Mouse (Mus musculus): ENCODE measurements at regions not wholly inside any gene's neighbourhood (a gene's known extent, or its start where the extent isn't known, plus 50 kb on each side); places are given as distances from the start of the nearest gene placed in this dataset.

GRCm38 (mm10) chr7:83060733-83061132 is 193.6 kb downstream of the Mex3b start:
- Histone ChIP-seq H3K27ac (replicated peaks) (no peak overlapping the region), H3K9ac (replicated peaks) (no peak overlapping the region)

DNA sequence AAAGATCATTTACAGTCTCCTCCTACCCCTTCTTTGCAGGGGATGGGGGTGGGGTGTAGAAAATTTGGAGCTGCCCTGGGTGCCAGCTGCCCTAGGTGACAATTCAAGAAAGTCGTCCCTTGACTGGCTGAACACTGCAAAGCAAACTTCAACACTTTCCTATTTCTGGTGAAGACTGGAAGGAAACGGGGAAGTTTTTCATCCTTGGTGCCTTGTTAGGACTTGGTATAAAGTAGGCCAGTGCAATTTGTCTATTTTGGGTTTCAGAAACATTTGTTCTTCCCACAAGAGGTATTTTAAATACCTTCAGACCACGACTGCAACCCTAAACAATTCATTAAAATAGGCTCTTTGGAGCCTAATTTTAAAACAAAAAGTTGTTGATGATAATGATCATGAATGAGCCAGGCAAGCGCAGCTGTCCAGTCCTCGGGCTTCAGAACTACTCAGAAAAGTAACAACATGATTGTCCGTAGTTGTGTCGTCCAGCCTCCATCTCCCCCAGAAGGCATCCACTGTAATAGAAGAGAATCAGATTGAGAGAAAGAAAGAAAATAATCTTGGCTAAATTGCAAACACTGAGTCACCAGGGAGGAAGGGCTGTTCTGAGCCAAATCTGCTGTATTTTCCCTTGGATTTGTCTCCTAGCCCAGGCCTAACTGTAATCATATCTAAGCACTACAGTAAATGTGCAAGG is 194.2 kb downstream of the Mex3b start:
- no peak overlapping the region for H3K4me3 ChIP-seq (replicated peaks)
- H3K36me3 ChIP-seq = no peaks in the 10 kb centered on the region
- no peaks in the 10 kb centered on the region for H3K4me1 ChIP-seq
- no peak overlapping the region for H3K27ac ChIP-seq (replicated peaks)
- WGBS = 62% methylated on average over 7 of the region's 7 CpGs
- no peak for ATAC-seq (ENCODE audit: low FRiP score)
- H3K9me3 ChIP-seq (replicated peaks) = no peaks in the 10 kb centered on the region
- H3K9ac ChIP-seq (replicated peaks) = no peak overlapping the region
- H3K4me2 ChIP-seq = no peak overlapping the region
- H3K27me3 ChIP-seq (replicated peaks) = no peaks in the 10 kb centered on the region

More at GRCm38 (mm10) chr7:83060733-83061132, 193.6 kb downstream of the Mex3b start:
- Histone ChIP-seq H3K9me3 (replicated peaks) (no peaks in the 10 kb centered on the region), H3K4me1 (no peaks in the 10 kb centered on the region), H3K4me3 (replicated peaks) (no peak overlapping the region), H3K36me3 (no peaks in the 10 kb centered on the region), H3K27me3 (replicated peaks) (no peaks in the 10 kb centered on the region), H3K4me2 (no peak overlapping the region)
- ATAC-seq (ENCODE audit: low FRiP score) = no peak
- 8% methylated on average over 5 of the region's 5 CpGs for WGBS

GRCm38 (mm10) chr7:83061894-83062477 is 194.9 kb downstream of the Mex3b start:
- Histone ChIP-seq H3K27ac (replicated peaks) (no peak overlapping the region), H3K4me2 (no peak overlapping the region), H3K27me3 (replicated peaks) (no peaks in the 10 kb centered on the region), H3K9ac (replicated peaks) (no peak overlapping the region), H3K36me3 (no peaks in the 10 kb centered on the region), H3K4me1 (no peaks in the 10 kb centered on the region), H3K9me3 (replicated peaks) (no peaks in the 10 kb centered on the region), H3K4me3 (replicated peaks) (no peak overlapping the region)
- no peak for ATAC-seq (ENCODE audit: low FRiP score)
- WGBS = 95% methylated on average over 6 of the region's 6 CpGs

DNA sequence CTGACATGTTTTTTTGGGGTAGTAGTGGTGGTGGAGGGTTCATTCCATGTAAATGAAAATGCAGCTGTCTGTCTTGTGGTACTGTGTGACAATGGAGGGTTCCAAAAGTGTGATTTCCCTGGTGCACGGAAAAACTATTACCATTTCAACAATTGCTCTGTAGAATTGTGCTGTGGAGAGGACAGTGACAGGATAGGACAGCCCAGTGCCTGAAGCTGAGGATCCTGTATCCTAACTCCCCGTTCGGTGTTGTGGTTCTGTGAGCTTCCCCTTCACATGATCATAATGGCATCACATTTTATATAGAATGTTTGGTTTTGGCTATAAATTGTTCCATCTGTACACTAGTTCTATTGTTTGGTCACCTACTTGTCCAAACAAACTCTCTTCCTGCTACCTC is 196.4 kb downstream of the Mex3b start:
- Histone ChIP-seq H3K36me3 (no peaks in the 10 kb centered on the region), H3K27ac (replicated peaks) (no peak overlapping the region), H3K9ac (replicated peaks) (no peak overlapping the region), H3K9me3 (replicated peaks) (no peaks in the 10 kb centered on the region), H3K27me3 (replicated peaks) (no peaks in the 10 kb centered on the region), H3K4me3 (replicated peaks) (no peak overlapping the region), H3K4me1 (no peaks in the 10 kb centered on the region), H3K4me2 (no peak overlapping the region)
- ATAC-seq (ENCODE audit: low FRiP score) = no peak
- WGBS = 89% methylated on average over 3 of the region's 3 CpGs

GRCm38 (mm10) chr7:83065341-83065740 is 198.2 kb downstream of the Mex3b start:
- ATAC-seq (ENCODE audit: low FRiP score) = no peak
- H3K4me3 ChIP-seq (replicated peaks) = no peak overlapping the region
- H3K9me3 ChIP-seq (replicated peaks) = no peaks in the 10 kb centered on the region
- no peak overlapping the region for H3K4me2 ChIP-seq
- H3K27ac ChIP-seq (replicated peaks) = no peak overlapping the region
- 89% methylated on average over 3 of the region's 3 CpGs for WGBS
- H3K27me3 ChIP-seq (replicated peaks) = no peaks in the 10 kb centered on the region
- no peak overlapping the region for H3K9ac ChIP-seq (replicated peaks)
- H3K4me1 ChIP-seq = no peaks in the 10 kb centered on the region
- H3K36me3 ChIP-seq = no peaks in the 10 kb centered on the region

DNA sequence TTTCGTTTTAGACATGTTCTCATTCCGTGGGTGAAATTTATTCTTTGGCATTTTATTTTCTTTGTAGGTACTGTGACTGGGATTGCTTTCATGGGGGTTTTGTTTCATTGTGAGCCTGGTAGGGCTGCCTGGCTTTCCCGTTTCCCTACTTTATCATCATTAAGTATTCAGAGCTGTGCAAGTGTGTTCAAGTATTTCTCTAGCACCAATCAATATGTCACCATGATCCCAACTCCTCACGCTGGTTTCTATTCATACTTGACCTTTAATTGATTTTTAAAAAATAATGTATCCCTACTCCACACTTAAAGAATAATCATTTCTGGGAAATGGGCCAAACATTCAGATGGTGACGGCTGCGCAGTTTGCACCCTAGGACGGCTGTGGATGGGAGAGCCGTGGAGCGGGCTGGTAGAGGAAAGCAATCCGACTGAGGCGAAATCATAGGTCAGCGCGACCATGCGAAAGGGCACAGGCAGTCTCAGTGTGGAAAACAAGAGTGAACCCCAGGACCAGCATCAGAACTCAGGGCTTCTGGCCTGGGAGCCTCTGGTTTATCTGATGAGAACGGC is 207.4 kb downstream of the Mex3b start:
- peaks cover 20% of the 10 kb centered on the region for H3K4me1 ChIP-seq
- H3K27ac ChIP-seq (replicated peaks) = no peak overlapping the region
- H3K27me3 ChIP-seq (replicated peaks) = no peaks in the 10 kb centered on the region
- H3K4me3 ChIP-seq (replicated peaks) = no peak overlapping the region
- H3K9ac ChIP-seq (replicated peaks) = no peak overlapping the region
- H3K4me2 ChIP-seq = peak overlapping the region; percentile 20; the same call in 1 of the 2 replicates
- no peaks in the 10 kb centered on the region for H3K9me3 ChIP-seq (replicated peaks)
- ATAC-seq (ENCODE audit: low FRiP score) = no peak
- 60% methylated on average over 15 of the region's 15 CpGs for WGBS
- no peaks in the 10 kb centered on the region for H3K36me3 ChIP-seq

DNA sequence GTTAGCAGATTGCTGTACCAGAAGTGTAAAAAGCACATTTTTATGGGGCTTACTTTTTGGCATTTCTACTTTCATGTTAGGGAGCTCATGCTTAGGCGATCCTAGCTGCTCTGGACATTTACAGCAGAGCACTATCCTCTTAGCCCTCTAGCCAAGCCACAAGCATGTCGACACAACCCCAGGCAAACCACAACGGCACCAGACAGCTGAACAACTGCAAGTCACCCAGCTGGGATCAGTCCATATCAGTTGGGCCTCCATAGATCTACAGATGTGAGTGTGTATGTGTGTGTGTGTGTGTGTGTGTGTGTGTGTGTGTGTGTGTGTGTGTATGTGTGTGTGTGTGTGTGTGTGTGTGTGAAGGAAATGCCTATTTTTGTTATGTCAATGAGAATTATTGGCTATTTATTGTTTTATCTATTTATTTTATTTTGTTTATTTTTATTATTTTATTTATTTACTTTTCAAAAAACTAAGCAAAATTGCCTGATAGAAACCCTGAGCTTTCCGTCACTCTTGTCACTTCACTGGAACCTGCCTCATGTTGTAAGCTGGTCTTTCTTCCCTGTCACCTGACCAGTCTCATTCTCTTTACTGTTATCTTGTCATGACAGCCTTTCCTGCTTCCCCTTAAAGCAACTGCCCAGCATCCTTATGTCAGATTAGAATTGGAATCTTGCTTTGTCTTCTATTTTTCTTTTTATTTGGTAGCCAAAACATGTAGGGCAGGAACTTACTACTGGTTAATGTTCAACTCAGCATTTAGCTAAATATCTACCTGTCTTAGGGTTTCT is 208.2 kb downstream of the Mex3b start:
- no peaks in the 10 kb centered on the region for H3K36me3 ChIP-seq
- H3K4me3 ChIP-seq (replicated peaks) = no peak overlapping the region
- H3K9ac ChIP-seq (replicated peaks) = no peak overlapping the region
- no peaks in the 10 kb centered on the region for H3K27me3 ChIP-seq (replicated peaks)
- no peak overlapping the region for H3K27ac ChIP-seq (replicated peaks)
- peaks cover 20% of the 10 kb centered on the region for H3K4me1 ChIP-seq
- no peak overlapping the region for H3K4me2 ChIP-seq
- ATAC-seq (ENCODE audit: low FRiP score) = no peak
- WGBS = 76% methylated on average over 4 of the region's 4 CpGs
- H3K9me3 ChIP-seq (replicated peaks) = no peaks in the 10 kb centered on the region

GRCm38 (mm10) chr7:83077035-83077918 is 210.1 kb downstream of the Mex3b start:
- H3K27ac ChIP-seq (replicated peaks) = peak overlapping the region; percentile 52
- WGBS = 16% methylated on average over 11 of the region's 11 CpGs

DNA sequence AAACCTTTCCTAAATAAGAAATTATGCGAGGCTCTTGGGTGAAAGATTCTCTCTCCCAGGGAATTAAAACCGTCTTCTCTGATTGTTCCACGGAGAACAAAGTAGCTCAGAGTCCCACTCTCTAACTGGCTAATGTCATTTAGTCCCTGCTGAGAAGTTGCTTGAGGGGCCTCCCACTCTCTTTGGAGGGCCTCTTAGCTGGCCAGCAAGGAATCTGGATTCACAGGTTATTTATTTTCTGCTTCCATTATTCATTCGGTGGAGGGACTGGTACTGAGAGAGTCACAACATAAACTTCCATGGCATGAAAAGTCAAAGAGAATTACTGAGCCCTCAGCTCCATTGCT is 210.8 kb downstream of the Mex3b start:
- peak overlapping the region; percentile 52 for H3K27ac ChIP-seq (replicated peaks)
- H3K4me1 ChIP-seq = peaks cover 20% of the 10 kb centered on the region
- H3K9me3 ChIP-seq (replicated peaks) = no peaks in the 10 kb centered on the region
- no peaks in the 10 kb centered on the region for H3K36me3 ChIP-seq
- no peaks in the 10 kb centered on the region for H3K27me3 ChIP-seq (replicated peaks)
- ATAC-seq (ENCODE audit: low FRiP score) = peak; percentile 22; the same call in 1 of the 2 replicates
- no peak overlapping the region for H3K4me3 ChIP-seq (replicated peaks)
- WGBS = 9% methylated on average over 4 of the region's 4 CpGs
- H3K9ac ChIP-seq (replicated peaks) = no peak overlapping the region
- 0 out of 2 replicates have a peak overlapping the region, but pooled peaks have one; percentile 26 for H3K4me2 ChIP-seq

More at GRCm38 (mm10) chr7:83077035-83077918, 210.1 kb downstream of the Mex3b start:
- peaks cover 20% of the 10 kb centered on the region for H3K4me1 ChIP-seq
- no peaks in the 10 kb centered on the region for H3K36me3 ChIP-seq
- H3K4me3 ChIP-seq (replicated peaks) = no peak overlapping the region
- H3K4me2 ChIP-seq = peak overlapping the region; percentile 26; the same call in 1 of the 2 replicates
- ATAC-seq (ENCODE audit: low FRiP score) = peak; percentile 63
- no peaks in the 10 kb centered on the region for H3K9me3 ChIP-seq (replicated peaks)
- no peaks in the 10 kb centered on the region for H3K27me3 ChIP-seq (replicated peaks)
- H3K9ac ChIP-seq (replicated peaks) = no peak overlapping the region

- H3K4me2 ChIP-seq = no peak overlapping the region
- no peaks in the 10 kb centered on the region for H3K36me3 ChIP-seq
- no peaks in the 10 kb centered on the region for H3K9me3 ChIP-seq (replicated peaks)
- peaks cover 20% of the 10 kb centered on the region for H3K4me1 ChIP-seq
- no peak overlapping the region for H3K9ac ChIP-seq (replicated peaks)
- H3K27ac ChIP-seq (replicated peaks) = no peak overlapping the region
- no peaks in the 10 kb centered on the region for H3K27me3 ChIP-seq (replicated peaks)
- ATAC-seq (ENCODE audit: low FRiP score) = no peak
- no peak overlapping the region for H3K4me3 ChIP-seq (replicated peaks)
- WGBS = 86% methylated on average over 4 of the region's 4 CpGs
Measured at GRCm38 (mm10) chr7:83078695-83079094, 211.6 kb downstream of the Mex3b start.

- H3K4me3 ChIP-seq (replicated peaks) = no peak overlapping the region
- no peak overlapping the region for H3K9ac ChIP-seq (replicated peaks)
- H3K27me3 ChIP-seq (replicated peaks) = no peaks in the 10 kb centered on the region
- peaks cover 15% of the 10 kb centered on the region for H3K4me1 ChIP-seq
- no peak overlapping the region for H3K27ac ChIP-seq (replicated peaks)
- H3K4me2 ChIP-seq = no peak overlapping the region
- WGBS = 86% methylated on average over 1 of the region's 1 CpGs
- H3K9me3 ChIP-seq (replicated peaks) = no peaks in the 10 kb centered on the region
- H3K36me3 ChIP-seq = no peaks in the 10 kb centered on the region
- ATAC-seq (ENCODE audit: low FRiP score) = no peak
Measured at GRCm38 (mm10) chr7:83079842-83080241, 212.7 kb downstream of the Mex3b start.

All from neural tube, embryonic 15.5 days (tissue).